Mouse (Mus musculus) limb, embryonic 10.5 days (tissue): ENCODE data around the gene Prex1. TPM values are rescaled to one million over a fixed set of nuclear protein-coding genes. Genes with fewer than 3 reads are reported as not detected.
A peak's percentile ranks its signal among the peaks of the same experiment; 100 is the strongest.
"Not testable (repeated sequence)": the region's sequence is repeated elsewhere in the genome, so short reads cannot be mapped to it uniquely, and the experiment has no call there.

ENCODE experiments used
- DNase-seq: peaks from one replicate; pipeline ENCODE4 v3.0.0-alpha.2; 2017; ENCODE audit warnings: low spot score
- H3K27ac ChIP-seq: fragments of 300-500 bp; sonication (generic); 2 replicates; pipeline ENCODE4 v1.5.1; 2016; ENCODE audit warnings: mild to moderate bottlenecking
- H3K27me3 ChIP-seq: fragments of 300-500 bp; sonication (generic); 2 replicates; pipeline ENCODE4 v1.6.1; 2016; ENCODE audit warnings: low read depth, mild to moderate bottlenecking; ENCODE audit not compliant: poor library complexity, severe bottlenecking
- H3K36me3 ChIP-seq: fragments of 300-500 bp; sonication (generic); 2 replicates; pipeline ENCODE4 v1.6.1; 2016; ENCODE audit warnings: mild to moderate bottlenecking, moderate library complexity
- H3K4me1 ChIP-seq: fragments of 300-500 bp; sonication (generic); 2 replicates; pipeline ENCODE4 v1.6.1; 2016
- H3K4me3 ChIP-seq: fragments of 300-500 bp; sonication (generic); 2 replicates; pipeline ENCODE4 v1.5.1; 2016; ENCODE audit warnings: mild to moderate bottlenecking, moderate library complexity
- H3K9me3 ChIP-seq: fragments of 300-500 bp; sonication (generic); replicated peaks from 2 replicates; pipeline ENCODE4 v1.6.1; 2016; ENCODE audit warnings: mild to moderate bottlenecking
- WGBS: fragments of 180-500 bp; shearing (Covaris S2); methylation state at CpG from one replicate; pipeline ENCODE4 v1.1.7; 2016; 5-methylcytosine and 5-hydroxymethylcytosine counted together
- polyA plus RNA-seq: library from polyadenylated mRNA; unstranded; fragments of >200 nt; fragmentation: Nextera tagmentation; extraction: Ambion mirVana; gene quantifications from 2 replicates; pipeline ENCODE4 v1.2.1, GENCODE M21; 2016

The Prex1 gene
- polyA plus RNA-seq, 1 experiment from 2014 or later, result 26.2 TPM

DNA sequence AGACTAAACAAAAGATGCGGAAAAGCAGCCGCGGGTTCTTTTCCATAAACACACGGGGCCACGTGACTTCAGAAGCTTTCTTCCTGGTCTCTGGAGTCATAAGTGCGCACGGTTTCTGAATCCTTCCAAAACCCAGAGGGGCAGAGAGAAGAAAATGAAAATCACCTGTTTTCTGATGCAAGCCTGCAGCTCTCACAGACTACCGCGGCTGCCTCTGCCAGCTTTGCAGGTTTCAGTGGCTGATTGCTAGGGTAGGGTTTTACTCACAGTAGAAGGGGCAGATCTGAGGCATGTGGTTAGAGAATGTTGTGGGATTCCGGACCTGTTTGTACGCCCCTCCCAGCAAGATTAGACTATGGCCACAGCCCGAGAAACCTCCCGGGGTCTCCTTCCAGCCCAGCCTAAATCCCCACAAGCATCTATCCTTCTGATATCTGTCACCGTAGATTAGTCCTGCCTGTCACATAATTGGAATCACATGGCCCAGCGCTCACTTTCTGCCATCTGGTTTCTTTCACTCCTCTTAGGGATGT lies 21.9 kb upstream of the Prex1 start:
- whole genome bisulfite sequencing, result 17% methylated on average over 15 of the region's 15 CpGs
- no peaks in the 10 kb centered on the region for H3K9me3 ChIP-seq
- no peaks in the 10 kb centered on the region for H3K27me3 ChIP-seq
- no peaks in the 10 kb centered on the region for H3K36me3 ChIP-seq
- peak; percentile 78 for DNase-seq
- peak overlapping the region; percentile 24 for H3K4me3 ChIP-seq
- H3K4me1 ChIP-seq, result peaks cover 25% of the 10 kb centered on the region
- H3K27ac ChIP-seq, result peak overlapping the region; percentile 84

DNA sequence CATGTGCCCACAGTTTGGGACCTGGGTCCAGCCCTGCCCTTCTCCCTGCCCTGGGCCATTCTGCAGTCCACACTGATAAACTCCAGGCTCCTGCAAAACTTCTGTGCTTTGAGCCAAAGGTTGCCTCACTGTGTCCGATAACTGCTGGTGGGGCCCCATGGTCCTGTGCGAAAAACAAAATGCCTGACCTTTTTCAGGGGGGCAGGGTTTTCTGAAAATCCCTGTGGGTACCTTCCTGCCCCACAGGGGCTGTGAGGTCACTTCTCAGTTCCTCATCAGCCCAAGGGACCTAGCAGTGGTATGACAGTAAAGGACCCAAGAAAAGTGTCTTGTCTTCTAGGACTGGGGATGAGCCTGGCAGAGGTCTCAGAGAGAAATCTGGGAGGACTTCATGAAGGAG lies 19.2 kb upstream of the Prex1 start:
- Histone ChIP-seq H3K36me3 (no peaks in the 10 kb centered on the region), H3K4me3 (no peak overlapping the region), H3K9me3 (no peaks in the 10 kb centered on the region), H3K4me1 (peaks cover 43% of the 10 kb centered on the region), H3K27me3 (no peaks in the 10 kb centered on the region), H3K27ac (no peak overlapping the region)
- WGBS, result 87% methylated on average over 2 of the region's 2 CpGs
- DNase-seq, result no peak

DNA sequence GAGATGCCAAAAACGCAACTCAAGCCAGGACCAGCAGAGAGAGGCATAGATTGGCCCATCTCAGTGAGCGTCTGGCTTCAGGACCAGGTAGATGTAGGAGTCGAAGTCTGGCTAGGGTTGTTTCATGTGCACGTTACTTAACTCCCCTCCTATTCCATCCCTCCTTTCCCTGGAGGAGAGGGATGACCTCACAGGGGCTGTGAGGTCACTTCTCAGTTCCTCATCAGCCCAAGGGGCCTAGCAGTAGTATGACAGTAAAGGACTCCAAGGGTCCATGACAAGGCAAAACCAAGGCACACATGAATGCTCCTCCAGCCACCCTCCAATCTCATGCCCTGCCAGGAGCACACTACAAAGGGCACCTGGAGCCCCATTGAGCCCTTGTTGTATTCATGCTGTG lies 18.5 kb upstream of the Prex1 start:
- Histone ChIP-seq H3K27me3 (no peaks in the 10 kb centered on the region), H3K4me1 (peaks cover 44% of the 10 kb centered on the region), H3K9me3 (no peaks in the 10 kb centered on the region), H3K27ac (no peak overlapping the region), H3K36me3 (no peaks in the 10 kb centered on the region), H3K4me3 (no peak overlapping the region)
- DNase-seq, result no peak
- 88% methylated on average over 4 of the region's 4 CpGs for WGBS

DNA sequence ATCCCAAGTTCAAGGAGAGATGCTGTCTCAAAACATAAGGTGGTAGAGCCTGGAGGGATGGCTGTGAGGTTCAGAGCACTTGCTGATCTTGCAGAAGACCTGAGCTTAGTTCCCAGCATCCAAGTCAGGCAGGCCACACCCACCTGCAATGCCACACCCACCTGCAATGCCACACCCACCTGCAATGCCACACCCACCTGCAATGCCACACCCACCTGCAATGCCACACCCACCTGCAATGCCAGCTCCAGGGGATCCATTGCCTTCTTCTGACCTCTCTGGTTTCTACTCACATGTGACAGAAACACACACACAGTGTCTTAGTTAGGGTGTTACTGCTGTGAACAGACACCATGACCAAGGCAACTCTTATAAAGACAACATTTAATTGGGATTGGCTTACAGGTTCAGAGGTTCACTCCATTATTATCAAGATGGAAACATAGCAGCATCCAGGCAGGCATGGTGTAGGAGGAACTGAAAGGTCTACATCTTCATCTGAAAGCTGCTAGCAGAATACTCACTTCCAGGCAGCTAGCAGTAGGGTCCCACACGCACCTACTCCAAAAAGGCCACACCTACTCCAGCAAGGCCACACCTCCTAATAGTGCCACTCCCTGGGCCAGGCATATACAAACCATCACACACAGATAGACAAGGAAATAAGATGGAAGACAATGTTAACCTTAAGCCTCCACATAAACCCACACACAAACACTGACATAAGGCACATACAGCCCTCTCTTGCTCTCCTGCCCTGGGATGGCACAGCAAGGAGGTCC lies 17.7 kb upstream of the Prex1 start:
- H3K27ac ChIP-seq, H3K9me3 ChIP-seq, DNase-seq, H3K36me3 ChIP-seq, H3K4me3 ChIP-seq, H3K27me3 ChIP-seq: not testable (repeated sequence)
- peaks cover 49% of the 10 kb centered on the region for H3K4me1 ChIP-seq
- WGBS, result 91% methylated on average over 1 of the region's 1 CpGs

DNA sequence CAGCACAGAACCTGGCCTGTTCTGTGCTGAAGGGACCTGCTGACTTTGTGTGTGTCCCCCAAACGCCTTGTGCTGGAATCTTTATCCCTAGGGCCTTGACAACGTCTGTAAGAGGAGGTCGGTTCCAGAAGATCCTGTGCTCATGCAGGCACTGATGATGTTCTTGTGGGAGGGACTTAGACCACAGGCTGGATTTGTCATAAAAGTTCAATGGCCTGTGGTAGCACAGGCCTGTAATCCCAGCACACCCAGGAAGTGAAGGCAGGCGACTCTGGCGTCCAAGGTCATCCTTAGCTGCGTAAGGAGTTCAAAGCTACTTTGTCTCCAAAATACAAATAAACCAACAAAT lies 16.9 kb upstream of the Prex1 start:
- Histone ChIP-seq H3K4me1 (peaks cover 42% of the 10 kb centered on the region), H3K4me3 (no peak overlapping the region), H3K9me3 (no peaks in the 10 kb centered on the region), H3K27me3 (no peaks in the 10 kb centered on the region), H3K36me3 (no peaks in the 10 kb centered on the region), H3K27ac (peak overlapping the region; percentile 78)
- 81% methylated on average over 6 of the region's 6 CpGs for WGBS
- DNase-seq, result no peak

DNA sequence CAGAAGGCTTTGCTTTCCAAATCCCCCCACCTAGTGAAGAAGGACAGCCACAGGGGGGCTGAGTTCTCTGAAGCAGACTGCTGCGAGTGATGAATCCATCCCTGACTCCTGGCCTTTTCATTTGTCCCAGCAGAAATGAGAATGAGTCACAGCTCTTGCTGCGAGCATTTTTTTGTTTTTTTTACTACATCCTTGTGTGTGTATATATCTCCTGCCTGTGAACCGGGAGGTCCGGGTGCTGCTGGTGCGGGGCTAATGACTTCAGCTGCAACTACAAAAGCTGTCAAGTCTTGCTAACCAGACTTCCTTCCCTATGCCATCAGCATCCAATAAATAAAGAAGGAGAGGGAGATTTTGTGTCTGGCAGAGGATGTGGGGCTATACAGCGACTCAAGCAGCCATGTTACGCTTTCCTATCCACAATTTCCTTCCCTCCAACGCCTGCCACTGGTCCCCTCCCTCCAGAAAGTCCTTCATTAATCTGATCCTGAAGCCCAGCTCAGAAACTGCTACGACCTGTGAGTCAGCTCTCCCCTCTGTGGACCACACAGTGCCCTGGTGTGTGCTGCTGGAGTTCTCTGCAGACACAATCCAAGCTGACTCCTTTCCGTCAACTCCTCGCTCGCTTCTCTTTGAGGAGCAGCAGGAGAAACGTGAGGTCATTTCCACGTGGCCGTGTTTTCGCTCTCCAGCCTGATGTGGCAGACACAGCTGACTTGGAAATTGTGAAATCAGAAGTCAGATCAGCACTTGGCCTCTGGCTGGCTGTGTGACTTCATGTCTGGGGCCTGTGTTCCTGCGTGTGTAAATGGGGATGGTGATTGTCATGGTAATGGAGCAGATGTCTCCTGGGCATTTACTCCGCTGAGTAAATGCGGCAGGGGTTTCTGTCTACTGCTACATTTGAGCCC lies 16.3 kb upstream of the Prex1 start:
- DNase-seq, result peak; percentile 47
- H3K36me3 ChIP-seq, result no peaks in the 10 kb centered on the region
- H3K9me3 ChIP-seq, result no peaks in the 10 kb centered on the region
- 42% methylated on average over 19 of the region's 19 CpGs for WGBS
- H3K4me1 ChIP-seq, result peaks cover 35% of the 10 kb centered on the region
- H3K27ac ChIP-seq, result peak overlapping the region; percentile 78
- H3K4me3 ChIP-seq, result no peak overlapping the region
- H3K27me3 ChIP-seq, result no peaks in the 10 kb centered on the region

DNA sequence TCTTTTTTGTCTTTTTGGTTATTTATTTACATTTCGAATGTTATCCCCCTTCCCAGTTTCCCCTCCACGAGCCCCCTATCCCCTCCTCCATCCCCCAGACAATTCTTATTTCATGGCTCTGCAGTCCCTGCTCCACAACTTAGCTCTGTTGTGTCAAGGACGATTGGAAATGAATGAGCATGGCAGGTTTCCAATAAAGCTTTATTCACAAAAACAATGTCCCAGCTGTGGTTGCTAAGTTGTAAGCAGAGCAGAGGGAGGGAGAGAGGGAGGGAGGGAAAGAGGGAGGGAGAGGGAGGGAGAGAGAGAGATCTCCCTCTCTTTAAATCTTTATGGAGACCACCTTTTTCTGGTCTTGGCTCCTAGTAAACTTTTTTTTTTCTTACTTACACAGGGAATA lies 15.4 kb upstream of the Prex1 start:
- Histone ChIP-seq H3K9me3 (no peaks in the 10 kb centered on the region), H3K27me3 (no peaks in the 10 kb centered on the region), H3K36me3 (no peaks in the 10 kb centered on the region), H3K4me1 (peaks cover 32% of the 10 kb centered on the region), H3K27ac (0 out of 2 replicates have a peak overlapping the region, but pooled peaks have one; percentile 78), H3K4me3 (no peak overlapping the region)
- WGBS, result 79% methylated on average over 3 of the region's 3 CpGs
- DNase-seq, result no peak

DNA sequence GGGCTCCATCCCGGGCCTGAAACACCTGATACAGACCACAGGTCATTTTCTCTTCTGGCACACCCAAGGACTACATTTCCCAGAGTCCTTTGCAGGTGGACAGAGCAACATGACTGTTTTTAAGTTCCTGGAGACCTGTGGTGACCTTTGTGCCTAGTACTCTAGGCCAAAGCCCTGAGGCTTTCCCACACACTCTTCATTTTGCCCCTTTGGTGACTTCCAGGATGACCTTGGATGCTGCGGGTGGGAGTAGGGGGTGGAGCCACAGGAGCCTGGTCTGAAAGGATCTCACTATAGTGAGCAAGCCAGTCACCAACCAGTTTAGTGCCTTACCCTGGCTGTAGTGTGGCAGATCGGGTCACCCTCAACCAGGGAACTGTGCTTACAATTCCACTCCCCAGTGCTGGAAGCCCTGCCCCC lies 14.6 kb upstream of the Prex1 start:
- H3K9me3 ChIP-seq, result no peaks in the 10 kb centered on the region
- no peaks in the 10 kb centered on the region for H3K36me3 ChIP-seq
- peaks cover 32% of the 10 kb centered on the region for H3K4me1 ChIP-seq
- H3K4me3 ChIP-seq, result no peak overlapping the region
- 47% methylated on average over 3 of the region's 3 CpGs for WGBS
- peak overlapping the region; percentile 64 for H3K27ac ChIP-seq
- no peak for DNase-seq
- no peaks in the 10 kb centered on the region for H3K27me3 ChIP-seq

DNA sequence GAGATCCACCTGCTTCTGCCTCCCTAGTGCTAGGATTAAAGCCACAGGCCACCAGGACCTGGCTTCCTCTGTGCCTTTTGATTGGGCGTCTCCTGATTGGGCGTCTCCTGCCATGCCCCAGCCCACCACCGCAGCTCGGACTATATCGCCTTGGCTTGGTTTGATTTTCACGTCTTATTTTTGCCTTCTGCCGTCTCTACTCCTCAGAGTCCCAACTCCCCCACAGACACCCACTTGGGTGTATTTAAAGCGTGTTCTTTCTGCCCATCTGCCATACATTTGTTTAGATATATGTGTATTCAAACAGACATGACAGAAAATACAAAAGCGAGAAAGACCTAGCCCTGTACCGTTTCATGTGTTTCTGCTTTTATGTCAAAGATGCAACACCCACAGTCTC lies 14.2 kb upstream of the Prex1 start:
- no peaks in the 10 kb centered on the region for H3K9me3 ChIP-seq
- H3K27me3 ChIP-seq, result no peaks in the 10 kb centered on the region
- peaks cover 32% of the 10 kb centered on the region for H3K4me1 ChIP-seq
- H3K27ac ChIP-seq, result no peak overlapping the region
- WGBS, result 83% methylated on average over 10 of the region's 10 CpGs
- H3K36me3 ChIP-seq, result no peaks in the 10 kb centered on the region
- no peak overlapping the region for H3K4me3 ChIP-seq
- no peak for DNase-seq

DNA sequence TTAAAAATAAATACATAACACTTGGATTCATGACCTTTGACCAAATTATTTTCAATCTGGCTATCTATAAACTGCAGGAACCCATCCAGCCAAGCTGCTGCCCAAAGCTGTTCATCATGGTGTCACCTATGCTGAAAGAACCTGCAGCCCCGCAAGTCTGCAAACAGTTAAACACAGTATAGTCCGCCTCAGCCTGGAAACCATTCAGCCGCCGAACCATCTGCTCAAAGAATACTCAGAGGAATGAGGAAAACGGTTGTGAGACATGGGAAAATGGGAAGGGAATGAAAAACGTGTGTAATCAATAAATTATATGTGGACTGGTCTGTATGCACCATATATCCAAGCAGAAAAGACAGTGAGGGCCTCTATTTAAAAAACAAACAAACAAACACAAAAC lies 13.3 kb upstream of the Prex1 start:
- no peak overlapping the region for H3K27ac ChIP-seq
- H3K9me3 ChIP-seq, result no peaks in the 10 kb centered on the region
- 58% methylated on average over 6 of the region's 6 CpGs for WGBS
- no peaks in the 10 kb centered on the region for H3K36me3 ChIP-seq
- no peak for DNase-seq
- H3K27me3 ChIP-seq, result 0 out of 2 replicates have a peak, but pooled peaks cover 3% of the 10 kb centered on the region
- peaks cover 32% of the 10 kb centered on the region for H3K4me1 ChIP-seq
- no peak overlapping the region for H3K4me3 ChIP-seq

DNA sequence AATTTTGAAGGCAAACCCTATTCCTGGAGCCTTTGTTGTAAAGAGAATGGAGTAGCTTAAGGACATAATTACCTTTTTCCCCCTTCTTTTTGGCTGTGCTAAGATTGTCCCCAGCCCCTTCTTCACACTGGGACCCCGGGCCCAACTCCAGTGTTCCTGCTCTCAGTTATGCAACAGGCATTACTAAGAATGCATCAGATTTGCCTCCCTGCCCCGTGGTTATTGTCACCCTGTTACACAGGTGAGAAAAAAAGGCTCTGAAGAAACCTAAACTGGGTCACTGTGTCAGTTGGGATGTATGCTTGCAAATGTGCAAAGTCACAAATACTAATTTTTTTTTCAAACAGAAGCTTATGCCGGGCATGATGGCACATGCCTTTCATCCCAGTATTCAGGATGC lies 6.8 kb upstream of the Prex1 start:
- Histone ChIP-seq H3K36me3 (no peaks in the 10 kb centered on the region), H3K4me3 (no peak overlapping the region), H3K27me3 (0 out of 2 replicates have a peak, but pooled peaks cover 3% of the 10 kb centered on the region), H3K27ac (no peak overlapping the region), H3K4me1 (0 out of 2 replicates have a peak, but pooled peaks cover 5% of the 10 kb centered on the region), H3K9me3 (no peaks in the 10 kb centered on the region)
- DNase-seq, result no peak
- 82% methylated on average over 3 of the region's 3 CpGs for WGBS

DNA sequence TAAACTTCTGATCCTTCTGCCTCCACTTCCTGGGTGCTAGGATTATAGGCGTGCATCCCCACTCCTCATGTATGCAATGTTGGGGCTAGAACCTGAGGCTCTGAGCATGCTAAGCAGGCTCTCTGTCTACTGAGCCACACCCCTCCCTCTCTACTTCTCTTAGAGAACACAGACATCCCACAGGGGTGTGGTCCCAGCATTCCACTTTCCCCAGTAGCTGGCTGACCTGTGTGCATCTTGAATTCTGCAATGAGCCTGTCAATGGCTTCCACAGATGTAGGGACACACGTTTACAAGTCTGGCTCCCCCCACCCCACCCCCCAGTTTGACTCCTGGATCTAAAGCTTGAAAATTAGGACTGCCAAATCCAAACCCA lies 6.3 kb upstream of the Prex1 start:
- H3K4me1 ChIP-seq, result 0 out of 2 replicates have a peak, but pooled peaks cover 6% of the 10 kb centered on the region

More for the DNA sequence above, 6.3 kb upstream of the Prex1 start:
- Histone ChIP-seq H3K27me3 (peaks cover 3% of the 10 kb centered on the region; the same call in 1 of the 2 replicates), H3K4me3 (no peak overlapping the region), H3K36me3 (no peaks in the 10 kb centered on the region), H3K27ac (no peak overlapping the region), H3K9me3 (no peaks in the 10 kb centered on the region)
- WGBS, result 66% methylated on average over 2 of the region's 2 CpGs
- no peak for DNase-seq
